Mouse (Mus musculus) liver, postnatal 0 days (tissue): ENCODE data around the gene Slc12a8.

Experiments used
- CTCF ChIP-seq: sonication (generic); IDR thresholded peaks from 2 replicates; pipeline ENCODE4 v1.5.1; 2016; ENCODE audit warnings: antibody characterized with exemption, low read depth
- EP300 ChIP-seq: IDR thresholded peaks from 2 replicates; pipeline ENCODE4 v1.6.1; 2016; ENCODE audit warnings: antibody characterized with exemption, low read depth, mild to moderate bottlenecking

- no peak for TF ChIP-seq EP300
- TF ChIP-seq CTCF, result no peak
Measured at GRCm38 (mm10) chr16:33621836-33622235, 104.7 kb downstream of the Slc12a8 start.
